Mouse (Mus musculus) CD8-positive naive resting alpha-beta T cell, adult 2 months (primary cell): ENCODE measurements around the gene Blm.

Source experiments
- DNase-seq, 2 experiments: peaks; one replicate each; pipeline ENCODE4 v3.0.0; 2022; ENCODE audit warnings: low read depth in 2 of 2, low spot score in 2 of 2

The Blm gene

GRCm38 (mm10) chr7:80535009-80535744, at the start of gene Blm:
Blm (minus strand) TSS chr7:80535119.
- peak; percentile 93 to 94 for DNase-seq

- peak; percentile 28 to 52 for DNase-seq
Measured at GRCm38 (mm10) chr7:80583981-80584380, 49.1 kb upstream of the Blm start.

- peak; percentile 44 to 54 for DNase-seq
Measured at GRCm38 (mm10) chr7:80582821-80583451, 48.0 kb upstream of the Blm start.

DNA sequence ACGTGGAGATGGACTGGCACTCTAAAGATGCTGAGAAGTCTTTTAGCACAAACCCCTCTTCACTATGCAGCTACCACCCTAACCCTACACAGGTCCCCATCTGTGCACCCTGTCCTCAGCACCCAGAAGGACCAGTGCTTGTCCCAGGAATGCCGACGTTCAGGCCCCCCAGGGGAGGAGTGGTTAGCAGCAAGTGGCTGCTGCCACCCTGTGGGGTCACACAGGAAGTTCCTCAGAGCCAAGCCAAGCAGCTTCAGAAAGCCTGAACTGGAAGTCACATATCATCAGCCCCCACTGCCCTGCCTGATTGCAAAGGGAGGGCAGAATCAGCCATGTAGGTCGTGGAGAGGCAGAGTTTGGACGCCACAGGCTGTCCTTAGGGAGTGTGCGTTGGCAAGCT, 45.4 kb upstream of the Blm start:
- DNase-seq = peak; percentile 14 to 25

- no peak for DNase-seq
Measured at GRCm38 (mm10) chr7:80577417-80577980, 42.6 kb upstream of the Blm start.

- DNase-seq = no peak
Measured at GRCm38 (mm10) chr7:80576626-80577025, 41.7 kb upstream of the Blm start.

- peak; percentile 14 to 33 for DNase-seq
Measured at GRCm38 (mm10) chr7:80575750-80576149, 40.8 kb upstream of the Blm start.

DNA sequence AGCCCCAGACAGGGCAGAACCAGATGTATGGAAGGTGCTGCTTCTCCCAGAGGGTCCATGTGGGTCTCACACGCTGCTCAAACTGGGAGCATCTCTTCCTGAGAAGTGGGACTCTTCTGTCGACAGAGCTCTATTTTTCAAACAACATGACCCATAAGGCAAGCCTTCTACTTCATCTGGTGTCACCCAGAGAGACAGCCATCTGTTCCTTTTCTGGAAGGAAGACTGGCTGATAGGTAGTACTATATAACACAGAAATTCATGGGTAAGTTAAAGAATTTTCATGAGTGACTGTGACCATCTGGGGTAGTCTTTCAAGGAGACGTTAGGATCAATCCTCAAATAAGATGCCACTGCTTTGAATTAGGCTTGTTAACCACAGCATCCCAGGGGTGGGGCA, 38.2 kb upstream of the Blm start:
- no peak for DNase-seq

GRCm38 (mm10) chr7:80567982-80568381, 33.1 kb upstream of the Blm start:
- no peak for DNase-seq

GRCm38 (mm10) chr7:80561931-80562330, 27.0 kb upstream of the Blm start:
- DNase-seq = no peak

DNA sequence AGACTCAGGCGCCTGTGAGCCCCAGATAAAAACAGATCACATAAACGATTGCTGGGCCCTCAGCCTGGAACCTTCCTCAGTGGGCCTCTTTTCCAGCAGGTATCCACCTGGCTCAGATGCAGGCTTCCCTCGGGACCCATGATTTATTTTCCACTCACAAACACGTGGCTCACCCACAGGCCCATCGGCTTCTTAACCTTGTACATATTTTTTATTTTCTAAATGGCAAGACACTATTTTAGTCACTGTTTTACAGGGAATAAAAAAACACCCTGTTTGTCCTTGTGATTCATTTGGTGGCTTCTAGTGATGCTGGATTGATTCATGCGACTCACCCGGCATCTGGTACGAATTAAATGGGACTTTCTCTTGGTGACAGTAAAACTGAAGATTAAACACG, 26.4 kb upstream of the Blm start:
- no peak for DNase-seq

GRCm38 (mm10) chr7:80558572-80558971, 23.7 kb upstream of the Blm start:
- no peak for DNase-seq

DNA sequence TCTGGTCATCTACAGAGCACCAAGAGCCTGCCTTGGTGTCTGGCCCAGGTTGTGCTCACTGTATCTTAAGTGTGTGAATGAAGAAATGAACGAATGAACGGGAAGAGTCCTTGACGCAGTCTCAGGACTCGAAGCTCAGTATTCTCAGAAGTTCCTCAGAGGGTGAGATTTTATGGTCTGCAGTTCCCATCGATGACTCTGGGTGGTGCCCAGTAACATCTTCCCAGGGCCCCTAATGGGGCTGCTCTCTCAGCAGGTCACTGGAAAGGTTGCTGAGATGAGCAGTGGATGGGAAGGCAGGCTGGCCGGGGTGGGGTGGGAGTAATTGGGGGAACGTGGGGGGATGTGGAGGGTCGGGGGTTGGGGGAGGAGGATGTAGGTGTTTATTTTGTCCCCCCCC, 23.2 kb upstream of the Blm start:
- DNase-seq = no peak

- no peak for DNase-seq
Measured at GRCm38 (mm10) chr7:80557161-80557560, 22.2 kb upstream of the Blm start.

- no peak for DNase-seq
Measured at GRCm38 (mm10) chr7:80556166-80556565, 21.2 kb upstream of the Blm start.

- DNase-seq = no peak
Measured at GRCm38 (mm10) chr7:80555146-80555545, 20.2 kb upstream of the Blm start.

GRCm38 (mm10) chr7:80554180-80555021, 19.5 kb upstream of the Blm start:
- peak; percentile 49 to 66 for DNase-seq

DNA sequence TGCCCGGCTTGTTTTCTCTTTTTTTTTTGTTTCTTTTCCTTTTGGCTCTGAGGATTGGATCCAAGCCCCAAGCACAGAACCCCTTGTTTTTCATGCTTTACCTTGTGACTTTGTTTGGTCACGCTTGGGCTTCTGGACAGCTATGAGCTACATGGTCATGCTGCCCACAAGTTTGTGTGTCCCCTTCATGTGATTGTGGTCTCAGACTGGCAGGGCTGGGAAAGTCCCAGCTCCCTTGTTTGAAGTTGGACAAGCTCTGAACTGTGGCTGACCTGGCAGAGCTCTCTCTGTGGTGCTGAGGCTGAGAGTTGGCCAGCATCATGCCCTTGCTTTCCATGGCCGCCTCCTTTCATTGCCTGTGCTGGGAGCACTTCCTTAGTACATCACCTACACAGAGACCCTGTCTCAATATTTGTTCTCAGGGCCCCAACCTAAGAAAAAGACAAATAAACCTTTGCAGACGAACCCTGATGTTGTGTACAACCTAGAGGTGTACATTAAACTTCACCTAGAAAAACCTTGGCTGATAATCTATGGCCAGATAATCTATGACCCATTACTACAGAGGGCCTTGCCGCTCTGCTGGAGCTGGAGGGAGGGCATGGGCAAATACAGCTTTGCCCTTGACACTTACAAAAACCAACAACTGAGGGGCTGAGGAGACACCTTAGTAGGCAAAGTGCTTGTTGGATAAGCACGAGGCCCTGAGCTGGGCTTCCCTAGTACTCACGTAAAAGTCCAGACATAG, 13.8 kb upstream of the Blm start:
- DNase-seq = no peak

DNA sequence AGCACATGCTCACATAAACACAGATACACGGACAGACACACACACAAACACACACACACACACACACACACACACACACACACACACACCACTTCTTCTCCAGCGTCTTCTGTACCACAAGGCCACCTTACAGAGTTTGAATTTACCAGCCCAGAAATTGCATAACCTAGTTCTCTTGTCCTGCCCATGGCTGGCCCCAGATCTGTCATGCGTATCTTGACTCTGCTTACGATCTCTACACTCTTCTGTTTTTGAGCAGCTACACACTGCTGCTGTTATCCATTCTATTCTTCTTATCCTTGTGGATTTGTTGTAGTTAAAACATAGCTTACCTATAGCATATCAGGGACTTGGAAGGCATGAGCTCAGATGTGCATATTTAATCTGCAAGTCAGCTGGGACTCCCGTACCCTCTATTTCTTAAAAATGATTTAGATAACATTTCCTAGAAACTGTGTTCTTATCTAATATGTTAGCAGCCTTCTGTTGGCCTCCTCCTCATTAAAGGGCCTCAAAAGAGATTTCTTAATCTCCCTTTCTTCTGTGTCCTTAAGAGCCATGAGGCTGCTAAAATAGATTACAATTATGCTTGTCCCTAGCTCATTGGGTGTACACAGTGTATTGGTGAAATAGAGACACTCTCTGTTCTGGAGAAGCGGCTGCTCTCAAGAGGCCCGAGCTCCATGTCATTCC, 7.4 kb upstream of the Blm start:
- no peak for DNase-seq

DNA sequence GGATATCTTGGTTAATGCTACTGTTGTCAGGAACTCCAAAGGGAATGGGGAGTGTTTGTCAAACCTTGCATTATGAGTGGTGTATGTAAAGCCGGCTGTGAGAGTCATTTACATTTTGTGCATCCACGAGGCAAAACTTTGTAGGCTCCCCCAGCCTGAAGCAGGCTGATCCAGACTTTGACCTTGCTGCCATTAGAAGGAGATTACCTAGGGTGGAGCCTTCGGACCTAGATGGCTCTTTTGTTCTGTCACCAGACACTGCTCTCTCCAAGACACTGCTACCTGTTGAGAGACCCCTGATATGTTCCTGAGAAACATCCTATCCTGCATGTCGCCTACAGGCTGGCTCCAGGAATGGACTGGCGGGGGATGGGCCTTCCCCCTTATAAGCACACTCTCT, 4.7 kb upstream of the Blm start:
- no peak for DNase-seq
